Mouse (Mus musculus) inflammation-experienced regulatory T-cells, adult 6 months (primary cell): ENCODE measurements around the gene Mall. TPM values are rescaled to one million over a fixed set of nuclear protein-coding genes. Genes with fewer than 3 reads are reported as not detected.

Experiments
- ATAC-seq: one replicate; pipeline ENCODE4 v1.8.0; 2017
- polyA plus RNA-seq, 3 experiments: library from polyadenylated mRNA; unstranded; fragments of 100-300 nt; shearing (Covaris generic); gene quantifications; one replicate each; pipeline ENCODE4 v1.2.1; 2017

The Mall gene
- not detected for polyA plus RNA-seq

DNA sequence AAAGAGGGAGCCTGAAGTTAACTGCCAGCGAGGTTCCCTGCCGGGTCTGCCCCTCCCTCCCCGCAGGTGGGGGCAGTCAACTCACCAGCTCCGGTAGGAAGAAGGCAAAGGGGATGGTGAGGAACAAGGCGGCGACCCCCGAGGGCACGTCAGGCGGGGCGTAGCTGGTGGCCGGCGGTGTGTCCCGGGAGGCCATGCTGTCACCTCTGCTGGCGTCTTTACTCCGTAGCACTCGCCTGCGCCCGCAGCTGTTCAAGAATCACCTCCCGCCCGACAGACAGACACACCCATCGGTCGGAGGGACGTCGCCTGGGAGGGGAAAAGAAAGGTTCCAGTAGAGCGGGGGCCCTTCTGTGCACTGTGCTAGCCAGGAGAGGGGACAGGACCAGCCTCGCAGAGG, at the start of gene Mall:
Mall (minus strand) TSS at position 262 of the 400 bp plus-strand sequence.
- no peak for ATAC-seq

DNA sequence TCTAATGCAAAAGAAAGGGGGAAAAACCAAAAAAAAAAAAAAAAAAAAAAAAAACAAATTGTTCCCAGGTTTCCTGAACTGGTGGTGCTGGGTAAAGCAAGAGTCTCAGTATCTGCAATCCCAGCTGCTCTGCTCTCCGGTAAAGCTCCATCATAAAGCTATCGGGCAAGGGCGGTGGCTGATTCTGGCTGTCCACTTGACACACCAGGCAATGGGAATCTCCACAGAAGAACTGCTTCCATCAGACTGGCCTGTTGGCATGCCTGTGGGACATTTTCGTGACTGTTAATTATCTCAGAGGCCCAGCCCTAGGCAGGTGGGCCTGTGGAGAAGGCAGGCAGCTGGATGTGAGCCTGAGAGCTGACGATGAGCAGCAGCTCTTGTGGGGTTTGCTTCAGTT, 48.7 kb upstream of the Mall start:
- no peak for ATAC-seq

DNA sequence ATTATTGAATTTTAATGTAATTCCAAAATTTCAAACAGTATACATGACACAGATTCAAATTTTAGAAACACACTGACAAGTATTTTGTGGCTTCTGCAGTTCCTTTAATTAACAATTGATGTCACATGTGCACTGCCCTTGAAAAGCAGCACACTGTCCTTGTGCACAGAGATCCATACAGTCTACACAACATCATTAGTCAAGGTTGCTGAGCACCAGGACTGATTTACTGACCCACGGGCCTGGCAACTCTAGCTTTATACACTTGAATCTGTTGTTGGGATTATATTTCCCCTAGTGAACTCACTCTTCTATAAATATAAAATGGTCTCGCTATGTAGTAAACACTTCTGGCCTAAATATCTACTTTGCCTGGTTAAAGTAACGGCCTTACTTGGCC, 45.3 kb upstream of the Mall start:
- no peak for ATAC-seq

DNA sequence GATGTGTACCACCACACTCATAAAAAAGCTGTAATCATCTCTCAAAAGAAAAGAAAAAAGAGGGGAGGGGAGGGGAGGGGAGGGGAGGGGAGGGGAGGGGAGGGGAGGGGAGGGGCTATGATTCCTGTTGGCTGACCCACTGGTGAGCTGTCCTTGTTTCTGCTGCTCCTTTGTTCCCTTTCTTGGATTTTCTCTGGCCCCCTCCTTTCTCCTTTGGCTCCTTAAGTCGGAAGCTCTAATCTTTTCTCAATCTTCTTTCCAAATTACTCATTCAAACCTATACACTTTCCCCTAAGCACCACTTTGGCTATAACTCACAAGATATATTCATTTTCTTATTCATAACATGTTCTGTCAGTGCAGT, 44.8 kb upstream of the Mall start:
- ATAC-seq, result no peak

DNA sequence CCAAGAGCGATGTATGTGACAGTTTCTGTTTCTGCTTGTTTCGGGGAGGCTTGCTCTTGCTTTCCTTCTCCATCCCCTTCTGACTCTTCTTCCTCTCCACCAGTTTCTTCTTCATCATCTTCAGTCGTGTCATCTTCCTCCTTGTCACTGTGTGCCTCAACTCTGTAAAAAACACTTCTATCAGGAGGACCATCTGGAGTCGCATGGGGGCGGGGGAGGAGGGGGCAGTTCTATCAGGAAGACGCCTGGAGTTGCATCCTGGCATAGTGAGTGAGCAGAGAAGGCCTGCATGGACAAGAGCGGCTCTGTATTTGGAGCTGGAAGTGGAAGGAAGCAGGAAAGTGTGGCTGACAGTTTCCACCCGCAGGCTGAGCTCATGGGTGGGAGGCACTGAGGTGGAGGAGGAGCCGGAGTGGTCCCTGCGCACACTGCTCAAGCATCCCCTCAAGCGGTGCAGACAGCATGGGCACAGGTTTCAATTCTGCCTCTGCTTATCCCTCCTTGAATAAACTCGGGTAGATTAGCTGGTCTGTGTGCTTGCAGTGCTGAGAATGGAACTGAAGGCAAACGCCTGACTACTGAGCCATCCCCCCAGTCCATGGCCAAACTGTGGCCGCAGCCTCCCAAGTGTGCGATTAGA, 44.3 kb upstream of the Mall start:
- no peak for ATAC-seq

DNA sequence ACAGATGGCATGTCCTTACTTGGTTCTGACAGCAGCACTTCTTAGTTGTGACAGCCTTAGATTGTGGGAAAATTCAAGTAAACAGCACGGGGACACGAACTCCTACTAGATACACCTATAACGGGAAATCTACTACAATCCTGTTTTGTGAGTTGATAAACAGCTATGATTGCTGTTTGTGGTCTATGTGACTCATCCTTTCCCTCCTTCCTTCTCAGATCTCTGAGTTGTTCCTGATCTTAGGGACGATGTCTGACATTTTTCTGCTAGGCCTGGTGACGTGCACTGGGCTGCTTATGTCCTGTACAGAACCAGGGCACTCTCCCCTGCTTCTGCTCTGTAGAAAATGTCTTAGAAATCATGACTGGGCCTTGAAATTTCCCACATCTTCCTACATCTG, 31.9 kb upstream of the Mall start:
- ATAC-seq, result no peak

DNA sequence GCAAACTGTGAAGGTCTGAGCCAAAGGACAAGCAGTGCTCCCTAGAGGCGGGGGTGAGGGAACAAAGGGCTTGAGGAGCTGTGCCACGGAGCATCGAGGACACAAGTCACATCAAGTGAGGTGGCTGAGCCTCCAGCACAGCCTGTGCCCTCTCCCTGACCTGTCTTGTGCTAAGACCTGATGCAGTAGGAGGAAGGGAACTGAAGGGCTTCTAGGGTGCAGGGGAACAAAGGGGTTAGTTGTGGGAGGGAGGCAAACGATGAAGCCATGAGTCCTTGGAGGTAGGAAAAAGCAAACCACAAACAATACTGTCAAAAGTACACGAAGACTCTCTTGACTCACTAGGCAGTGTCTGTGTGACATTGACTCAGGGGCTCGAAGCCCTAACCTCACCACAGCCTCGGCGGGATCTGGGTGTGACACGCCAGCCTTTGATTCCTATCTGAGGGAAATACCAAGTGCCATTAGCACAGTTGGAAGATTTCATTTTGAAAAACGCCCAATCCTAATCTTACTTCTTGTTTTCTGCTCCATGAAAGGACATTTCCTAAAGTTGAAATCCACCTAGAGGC, 30.8 kb upstream of the Mall start:
- ATAC-seq, result no peak

DNA sequence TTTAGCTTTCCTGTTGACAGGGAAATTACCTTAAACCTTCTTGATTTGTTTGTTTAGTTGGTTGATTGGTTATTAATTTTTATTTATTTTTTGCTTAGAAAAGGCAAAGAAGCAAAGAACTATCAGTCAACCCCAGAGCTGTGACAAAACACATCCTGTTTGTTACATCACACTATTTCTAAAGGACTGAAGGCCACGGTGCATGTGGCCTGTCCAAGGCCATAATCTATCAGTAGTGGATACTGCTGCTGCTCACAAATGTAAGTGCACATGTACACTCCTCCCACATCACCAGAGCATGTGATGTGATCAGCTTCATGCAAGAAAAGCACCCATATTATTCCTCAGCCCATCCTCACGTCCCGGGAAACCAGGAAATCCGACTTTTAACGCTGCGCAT, 30.3 kb upstream of the Mall start:
- ATAC-seq, result no peak

DNA sequence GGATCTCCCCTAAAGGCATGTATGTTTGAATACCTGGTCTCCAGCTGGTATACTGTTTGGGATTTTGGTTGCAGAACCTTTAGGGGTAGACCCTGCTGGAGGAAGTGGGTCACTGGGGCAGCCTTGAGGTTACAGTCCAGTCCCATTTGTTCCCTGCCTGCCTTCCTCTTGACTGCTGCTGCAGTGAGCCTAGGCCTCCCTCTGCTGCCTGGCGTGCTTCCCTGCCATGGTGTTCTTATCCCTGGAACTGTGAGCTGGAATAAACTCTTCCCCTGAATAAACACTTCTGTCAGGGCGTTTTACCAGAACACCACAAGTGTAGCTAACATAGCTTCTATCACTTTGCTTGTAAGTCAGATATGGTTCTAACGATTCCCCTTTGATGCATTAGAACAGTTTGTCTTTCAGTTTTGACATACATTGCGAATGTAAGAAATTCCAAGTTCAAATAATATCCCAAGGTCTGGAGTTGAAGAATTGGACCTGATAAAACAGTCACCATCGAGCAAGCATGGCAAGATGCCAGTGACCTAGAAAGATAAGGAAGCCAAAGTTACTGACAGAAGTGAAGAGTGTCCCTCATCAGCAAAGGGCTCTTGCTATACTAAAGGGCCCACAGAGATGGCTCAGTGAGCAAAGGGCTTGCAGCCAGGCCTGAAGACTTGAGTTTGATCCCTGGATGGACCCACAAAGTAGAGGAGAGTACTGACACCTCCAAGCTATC, 29.6 kb upstream of the Mall start:
- no peak for ATAC-seq

DNA sequence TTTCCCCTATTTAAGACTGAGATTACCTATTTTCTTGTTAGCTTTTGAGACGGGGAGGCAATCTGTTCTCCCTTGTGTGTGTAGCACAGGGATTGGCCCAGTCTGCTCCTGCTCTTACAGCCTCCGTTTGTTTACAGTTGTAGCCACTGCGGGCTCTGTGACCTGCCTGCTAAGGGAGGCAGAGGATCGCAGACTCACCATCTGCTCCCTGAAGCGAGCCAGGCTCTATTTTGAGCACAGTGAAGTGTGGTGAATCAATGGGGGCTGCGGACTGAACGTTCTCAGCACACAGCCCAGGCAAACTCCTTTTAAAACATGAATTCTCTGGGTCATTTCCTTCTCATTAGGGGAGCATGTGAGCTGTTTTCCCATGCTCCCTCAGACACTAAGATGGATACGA, 27.4 kb upstream of the Mall start:
- ATAC-seq, result no peak

DNA sequence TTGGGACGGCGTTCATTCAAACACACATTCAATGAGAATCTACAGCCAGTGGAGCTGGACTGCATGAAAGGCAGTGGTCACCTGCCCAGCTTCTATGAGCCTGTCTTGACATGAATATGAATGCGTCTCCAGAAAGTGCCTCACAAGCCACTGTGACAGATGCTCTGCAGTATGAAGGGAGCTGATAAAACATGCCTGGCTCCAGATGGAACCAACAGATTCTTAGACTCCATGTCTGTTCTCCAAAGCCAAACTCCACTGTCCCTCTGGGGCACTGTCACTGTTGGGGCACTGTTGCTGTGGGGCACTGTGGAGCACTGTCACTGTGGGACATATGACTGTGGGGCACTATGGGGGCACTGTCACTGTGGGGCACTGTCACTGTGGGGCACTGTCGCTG, 24.4 kb upstream of the Mall start:
- ATAC-seq, result no peak

DNA sequence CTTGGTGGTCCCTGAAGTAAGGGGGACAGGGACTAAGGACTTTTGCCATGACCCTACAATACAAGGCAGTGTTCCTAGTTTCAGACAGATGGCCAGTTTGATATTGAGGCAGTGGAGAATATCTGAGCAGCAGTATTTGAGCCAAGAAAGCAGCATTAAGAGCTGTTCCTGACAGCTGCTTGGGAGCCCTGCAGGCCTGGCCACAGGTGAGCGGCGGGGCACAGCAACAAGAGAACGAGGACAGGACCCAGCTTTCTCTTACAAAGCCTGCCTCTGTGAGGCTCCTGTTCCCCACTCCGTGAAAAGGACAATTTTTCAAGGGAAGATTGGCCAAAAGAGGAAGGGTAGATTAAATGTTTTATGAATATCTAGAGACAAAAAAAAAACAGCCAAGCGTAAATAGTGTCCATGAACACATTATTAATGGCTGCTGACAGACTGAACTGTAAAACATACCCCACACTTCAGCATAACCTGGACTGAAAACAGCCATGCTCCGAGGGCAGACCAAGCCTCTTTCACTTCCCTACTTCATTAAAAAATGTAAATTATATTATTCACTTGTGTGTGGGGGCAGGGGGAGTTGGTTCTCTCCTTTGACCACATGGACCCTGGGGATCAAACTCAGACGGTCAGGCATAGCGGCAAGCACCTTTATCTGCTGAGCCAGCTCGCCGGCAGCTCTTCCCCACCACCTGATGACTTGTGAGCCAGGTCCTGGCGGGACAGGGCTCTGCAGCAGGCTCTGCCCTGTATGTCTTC, 22.3 kb upstream of the Mall start:
- ATAC-seq, result no peak

DNA sequence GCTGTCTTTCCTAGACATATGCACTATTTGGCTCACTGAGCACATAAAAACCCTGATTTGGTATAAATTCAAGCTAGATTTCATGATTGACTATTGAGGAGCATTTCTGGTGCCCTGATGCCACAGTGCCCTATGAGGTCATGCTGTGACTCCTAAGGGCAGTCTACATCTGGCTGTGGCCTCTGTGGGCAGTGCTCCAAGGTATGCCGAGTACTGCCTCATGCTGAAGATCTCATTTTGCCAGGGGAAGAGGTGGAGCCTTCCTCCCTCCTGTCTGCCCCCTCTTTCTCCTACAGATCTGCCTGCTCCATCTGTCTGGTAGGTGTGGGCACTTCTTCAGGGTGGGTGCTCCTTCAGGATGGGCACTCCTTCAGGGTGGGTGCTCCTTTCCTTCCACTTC, 19.6 kb upstream of the Mall start:
- ATAC-seq, result no peak

DNA sequence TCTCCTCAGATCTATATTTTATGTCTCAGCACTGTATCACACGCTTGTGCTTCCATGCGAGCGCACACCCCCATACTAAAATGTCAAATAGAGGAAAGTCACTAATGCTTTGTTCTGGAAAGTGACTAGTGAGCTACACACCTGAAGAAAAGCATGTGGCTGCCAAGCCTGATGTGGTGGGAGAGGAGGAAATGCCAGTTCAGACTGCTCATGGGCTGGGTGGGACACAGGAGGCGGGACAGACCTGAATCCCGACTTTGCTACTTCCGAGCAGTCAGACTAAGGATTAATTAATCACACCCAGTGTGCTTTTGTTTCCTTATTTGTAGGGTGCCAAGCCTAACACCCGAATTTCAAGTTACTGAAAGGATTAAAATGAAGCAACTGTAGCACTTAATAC, 18.6 kb upstream of the Mall start:
- ATAC-seq, result no peak

DNA sequence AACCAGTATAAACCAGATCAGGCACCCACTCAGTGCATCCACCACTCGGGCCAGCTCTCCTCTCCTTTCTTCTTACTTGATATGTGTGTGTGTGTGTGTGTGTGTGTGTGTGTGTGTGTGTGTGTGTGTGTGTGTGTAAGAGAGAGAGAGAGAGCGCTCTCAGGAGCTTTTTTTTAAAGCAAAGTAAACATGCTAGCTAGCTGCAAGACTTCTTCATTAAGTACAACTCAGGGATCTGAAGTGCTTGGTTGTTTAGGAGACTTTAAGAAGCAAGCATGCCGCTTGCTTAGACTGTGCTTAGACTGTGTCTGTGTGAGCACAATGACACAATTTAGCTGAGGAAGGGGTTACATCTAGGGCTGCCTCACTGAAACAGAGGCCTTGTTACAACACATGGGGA, 12.9 kb upstream of the Mall start:
- ATAC-seq, result no peak

DNA sequence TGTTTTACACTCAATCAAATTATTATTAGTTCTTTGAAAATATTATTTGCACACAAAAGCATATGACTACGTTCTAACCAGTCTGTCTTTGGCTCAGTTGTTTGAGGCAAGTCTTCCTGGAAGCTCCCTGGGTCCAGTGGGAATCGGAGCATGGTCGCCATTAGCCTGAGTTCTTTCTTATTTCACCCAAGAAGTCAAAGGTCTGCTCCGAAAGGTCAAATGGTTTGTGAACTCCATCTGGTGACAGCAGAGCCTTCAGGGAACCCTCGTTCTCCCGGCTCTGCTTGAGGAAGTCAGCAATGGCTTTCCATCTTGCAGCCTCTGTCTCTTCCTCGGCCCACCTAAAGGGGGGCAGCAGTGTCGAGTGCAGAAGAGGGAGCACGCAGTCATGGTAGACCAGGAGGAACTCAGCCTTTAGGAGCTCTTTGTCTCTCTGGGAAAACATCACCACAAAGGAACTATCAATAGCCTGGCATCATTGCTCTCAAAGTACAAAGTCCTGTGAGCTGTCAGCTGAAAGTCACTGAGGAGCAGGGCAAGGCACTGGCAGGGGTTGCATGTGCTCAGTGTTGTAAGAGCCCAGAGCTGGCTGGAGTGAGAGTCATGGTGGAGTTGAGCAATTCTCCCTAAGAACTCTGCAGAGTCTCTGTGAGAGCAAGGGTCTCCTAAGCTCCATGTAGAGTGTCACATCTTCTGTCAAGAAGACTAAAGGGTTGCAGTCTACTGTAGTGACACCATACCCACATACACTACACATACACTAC, 11.2 kb upstream of the Mall start:
- no peak for ATAC-seq

DNA sequence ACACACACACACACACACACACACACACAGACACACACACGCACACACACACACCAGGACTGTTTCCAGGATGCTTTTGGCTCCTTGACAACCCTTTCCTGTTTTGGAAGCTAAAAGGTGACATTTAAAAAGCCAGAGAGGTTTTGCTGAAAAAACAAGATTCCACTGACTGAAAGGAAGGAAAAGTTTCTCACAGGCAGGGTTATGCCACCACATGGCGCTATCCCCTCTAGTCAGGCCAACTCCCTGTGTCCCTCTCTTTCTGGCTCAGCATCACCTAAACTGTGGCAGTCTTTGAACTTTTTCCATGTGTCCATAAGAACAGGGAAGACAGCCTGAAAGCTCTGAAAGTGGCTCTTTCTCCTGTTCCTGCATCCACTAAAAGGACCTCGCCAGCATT, 8.2 kb upstream of the Mall start:
- ATAC-seq, result no peak

DNA sequence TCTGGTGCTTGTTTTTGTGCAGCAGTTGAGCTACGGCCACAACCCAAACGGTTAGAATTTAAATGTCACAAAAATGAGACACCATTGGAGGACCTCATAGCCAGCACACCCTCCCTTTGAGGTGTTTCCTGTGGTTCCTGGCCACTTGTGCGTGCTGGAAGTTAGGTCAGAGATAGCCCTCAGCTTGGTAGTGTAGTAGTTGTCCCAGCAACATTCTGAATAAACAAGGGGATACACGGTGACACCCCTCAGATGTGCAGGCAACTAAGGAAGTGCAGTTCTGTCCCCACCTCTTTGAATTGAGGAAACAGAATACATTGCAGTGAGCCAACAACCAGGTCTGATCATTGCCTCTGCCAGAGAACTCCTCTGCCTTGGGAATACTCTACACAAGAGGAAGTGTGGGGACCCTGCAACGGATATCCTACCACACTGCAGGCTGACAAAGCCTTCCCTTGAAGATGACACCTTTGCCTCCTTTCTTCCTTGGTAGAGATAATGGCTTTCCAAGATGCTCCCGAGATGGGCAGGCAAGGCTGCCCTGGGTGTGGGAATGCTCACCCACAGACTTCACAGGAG, 7.0 kb upstream of the Mall start:
- ATAC-seq, result no peak

DNA sequence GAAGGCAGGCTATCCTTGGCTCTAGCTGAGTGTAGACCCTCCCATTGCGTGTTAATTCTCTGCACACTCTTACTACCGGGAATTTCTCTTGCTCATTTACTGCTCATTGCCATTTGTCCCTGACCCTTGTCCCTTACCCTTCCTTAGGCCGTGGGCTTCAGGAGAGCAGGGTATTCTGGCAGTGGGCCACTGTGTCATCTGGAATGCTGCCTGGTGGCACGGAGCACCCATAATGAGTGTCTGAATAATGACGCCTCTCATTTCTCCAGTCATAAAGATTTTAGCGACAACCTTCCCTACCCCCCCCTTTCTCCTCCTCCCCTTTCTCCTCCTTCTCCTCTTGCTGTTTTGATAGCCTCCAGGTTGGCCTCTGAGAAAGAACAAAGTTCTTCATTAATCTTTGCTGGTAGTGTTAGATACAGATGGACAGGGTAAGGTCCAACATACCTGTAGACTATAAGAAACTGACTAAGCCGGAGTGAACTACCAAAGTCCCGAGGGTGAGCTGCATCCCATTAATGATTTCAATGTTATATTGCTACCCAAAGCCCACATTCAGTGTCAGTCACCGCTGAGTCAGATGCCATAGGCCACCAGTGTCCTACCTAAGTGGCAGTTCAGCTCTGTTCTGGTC, 5.9 kb upstream of the Mall start:
- ATAC-seq, result no peak

DNA sequence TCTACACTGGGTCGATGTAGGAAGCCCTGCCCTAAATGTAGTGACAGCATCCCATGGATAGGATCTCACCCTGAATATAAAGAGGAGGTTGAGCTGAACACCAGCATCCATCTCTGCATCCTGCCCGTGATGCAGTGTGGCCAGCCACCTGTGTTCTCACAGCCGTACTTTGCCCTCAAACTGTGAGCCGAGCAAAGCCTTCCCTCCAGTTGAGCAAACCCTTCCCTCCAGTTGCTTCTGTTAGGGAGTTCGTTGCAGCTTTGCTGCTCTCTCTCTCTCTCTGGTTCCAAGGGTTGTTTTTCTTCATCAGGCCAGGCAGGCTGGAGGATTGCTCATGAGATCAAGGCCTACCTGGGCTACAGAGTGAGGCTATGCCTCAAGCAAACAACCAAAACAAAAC, 5.2 kb upstream of the Mall start:
- ATAC-seq, result no peak

DNA sequence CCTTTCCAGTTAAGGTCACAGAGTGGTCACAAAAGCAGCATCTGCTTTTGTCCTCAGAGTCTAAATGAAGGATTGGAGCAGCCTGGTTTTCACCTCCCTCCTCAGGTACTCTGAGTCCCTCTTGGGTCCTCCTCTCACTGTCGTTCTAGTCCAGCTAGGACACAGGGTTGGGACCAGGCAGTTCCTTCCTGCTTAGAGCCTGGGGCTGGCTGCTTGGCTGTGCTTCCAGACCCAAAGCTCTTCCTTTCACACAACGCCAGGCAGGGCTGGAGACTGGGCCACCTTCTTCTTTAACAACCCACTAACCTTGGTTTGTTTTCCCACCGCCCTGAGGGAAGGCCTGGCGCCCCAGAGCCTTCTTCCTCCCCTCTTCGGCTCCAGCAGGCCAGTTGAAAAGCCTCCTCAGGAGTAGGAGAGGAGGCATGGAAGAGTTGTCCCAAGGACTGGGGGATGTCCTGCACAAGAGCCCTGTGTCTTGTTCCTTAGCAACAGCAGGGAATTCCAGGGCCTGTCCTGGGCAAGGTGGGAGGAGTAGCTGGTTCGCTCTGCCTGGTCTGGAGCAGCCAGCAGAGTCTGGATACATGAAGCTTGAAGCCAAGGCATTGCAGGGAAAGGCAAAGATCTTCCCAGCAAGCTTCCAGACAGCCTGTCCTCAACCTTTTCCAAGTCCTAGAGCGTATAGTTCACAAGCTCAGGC, 717 bp upstream of the Mall start:
- no peak for ATAC-seq
